Mouse (Mus musculus): Measurements from ENCODE around the gene Fgfr2.

The Fgfr2 gene

DNA sequence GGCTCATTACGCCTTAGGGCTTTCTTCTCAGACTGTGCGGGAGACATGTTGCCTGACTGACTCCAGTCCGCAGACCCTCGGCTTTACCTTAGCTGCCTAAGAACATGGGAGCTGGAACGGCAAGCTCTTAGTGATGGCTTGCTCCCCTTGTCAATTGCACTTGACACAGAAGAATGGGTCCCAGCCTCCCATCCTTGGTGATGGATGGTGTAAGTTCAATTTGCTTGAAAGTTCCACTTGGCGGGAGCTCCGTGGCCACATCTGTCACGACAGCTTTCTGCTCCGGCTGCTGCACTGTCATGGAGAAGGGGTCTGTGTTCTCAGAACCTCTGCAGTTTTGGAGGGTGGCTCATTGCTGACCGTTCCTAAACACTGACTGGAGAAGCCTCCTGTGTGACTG lies 1518.2 kb downstream of the Fgfr2 start:
- no peak for DNase-seq (ENCODE audit: low read depth in 2 of 2, low spot score in 2 of 2)

DNA sequence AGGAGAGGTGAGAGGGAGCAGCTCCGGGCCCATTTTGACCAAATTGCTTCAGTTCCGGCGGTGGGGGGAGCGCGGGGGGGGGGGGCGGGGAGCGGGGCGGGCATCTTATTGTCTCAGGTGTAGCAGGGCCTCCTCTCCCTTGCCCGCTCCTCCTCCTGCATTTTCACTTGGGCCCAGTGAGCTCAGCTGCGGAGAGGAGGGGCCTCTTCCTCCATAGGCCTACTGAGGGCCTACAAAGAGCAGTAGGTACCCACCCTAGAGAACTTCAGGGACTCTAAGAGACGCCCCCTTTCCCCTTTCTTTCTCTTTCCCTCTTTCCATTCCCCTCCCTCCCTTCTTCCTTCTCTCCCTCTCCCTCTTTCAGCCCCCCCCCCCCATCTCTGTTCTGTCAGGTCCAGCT lies 1520.0 kb downstream of the Fgfr2 start:
- DNase-seq (ENCODE audit: low read depth in 2 of 2, low spot score in 2 of 2), result no peak

DNA sequence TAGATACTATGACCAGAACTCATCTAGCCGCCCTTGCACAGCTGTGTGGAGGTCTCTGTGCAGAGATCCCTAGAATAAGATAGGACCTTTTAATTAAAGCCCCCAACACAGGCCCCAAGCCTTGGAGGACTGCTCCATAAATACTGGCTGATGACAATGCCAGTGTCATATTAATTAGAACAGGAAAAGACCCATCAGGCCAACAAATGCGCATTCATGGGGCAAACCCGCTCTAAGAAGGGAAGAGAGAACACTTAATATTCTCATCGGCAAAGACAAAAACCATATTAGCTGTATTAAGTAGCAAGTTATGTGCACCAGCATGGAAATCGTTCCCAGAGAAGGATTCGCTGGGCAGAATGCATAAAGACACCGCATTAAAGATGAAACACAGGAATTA lies 1521.0 kb downstream of the Fgfr2 start:
- DNase-seq (ENCODE audit: low read depth in 2 of 2, low spot score in 2 of 2), result no peak

DNA sequence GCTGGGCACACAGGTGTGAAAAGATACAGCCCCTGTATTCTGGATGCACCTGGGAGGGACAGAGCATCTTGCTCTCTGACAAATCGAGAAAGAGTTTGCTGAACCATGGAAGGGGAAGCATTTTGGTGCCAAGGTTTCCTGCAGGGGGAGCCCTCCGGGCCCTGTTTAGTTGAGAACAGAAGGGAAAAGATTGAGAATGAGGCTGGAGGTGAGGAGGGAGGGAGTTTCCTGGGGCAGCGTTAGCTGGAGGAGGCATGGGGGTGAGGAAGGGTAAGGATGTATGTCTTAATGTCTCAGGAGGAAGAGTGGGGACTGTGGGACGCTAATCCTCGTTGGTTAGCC lies 1524.7 kb downstream of the Fgfr2 start:
- no peak for DNase-seq (ENCODE audit: low read depth in 2 of 2, low spot score in 2 of 2)

DNA sequence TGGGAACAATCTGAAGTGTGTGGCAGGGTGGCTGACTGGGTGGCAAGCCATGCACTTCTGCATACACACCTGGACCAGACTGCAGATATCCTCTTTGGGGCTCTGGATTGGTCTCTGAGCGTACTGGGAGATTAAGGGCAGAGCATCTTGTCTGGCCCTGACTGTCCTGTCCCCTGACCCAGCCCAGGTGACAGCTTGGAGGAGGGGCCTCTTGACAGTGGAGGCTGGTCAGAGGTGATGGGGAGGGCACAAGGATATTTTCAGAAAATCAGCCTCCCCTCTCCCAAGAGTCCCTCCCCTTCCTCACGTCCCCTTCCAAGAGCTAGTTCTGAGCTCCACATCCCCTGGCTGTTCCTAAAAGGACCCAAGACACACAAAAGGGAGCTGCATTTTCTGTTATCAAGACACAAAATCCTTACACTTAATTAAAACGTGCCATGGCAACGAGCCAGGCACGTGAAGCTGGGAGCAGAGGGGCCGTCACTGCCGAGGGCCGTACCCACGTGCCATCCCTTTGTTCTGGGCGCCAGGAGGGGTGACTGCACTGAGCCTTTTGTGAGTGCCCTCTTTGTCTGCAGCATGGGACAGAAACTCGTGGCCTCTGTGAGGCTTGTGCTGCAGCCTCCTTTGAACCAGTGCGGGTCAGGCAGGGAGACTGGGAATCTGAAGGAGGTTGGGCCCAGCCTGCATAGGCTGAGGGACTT lies 1525.2 kb downstream of the Fgfr2 start:
- no peak for DNase-seq (ENCODE audit: low read depth in 2 of 2, low spot score in 2 of 2)

DNA sequence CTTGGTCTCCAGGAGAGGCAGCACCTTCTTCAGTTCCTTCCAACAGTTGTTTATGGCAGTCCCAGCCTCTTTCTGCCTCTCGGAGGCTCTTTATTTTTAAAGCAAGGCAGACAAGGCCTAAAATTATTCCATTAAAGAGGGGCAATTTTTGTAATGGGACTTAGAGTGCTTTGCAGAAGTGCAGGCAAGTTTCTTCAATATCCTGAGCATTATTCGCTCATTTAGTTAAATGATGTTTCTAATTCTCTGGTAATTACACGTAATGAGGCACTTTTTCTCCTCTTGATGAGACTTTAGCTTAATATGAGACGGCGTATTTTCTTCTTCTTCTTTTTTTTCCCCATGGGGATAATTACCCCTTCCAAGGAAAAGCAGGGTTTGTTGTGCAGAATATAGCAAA lies 1537.6 kb downstream of the Fgfr2 start:
- DNase-seq (ENCODE audit: low read depth in 2 of 2, low spot score in 2 of 2), result no peak

DNA sequence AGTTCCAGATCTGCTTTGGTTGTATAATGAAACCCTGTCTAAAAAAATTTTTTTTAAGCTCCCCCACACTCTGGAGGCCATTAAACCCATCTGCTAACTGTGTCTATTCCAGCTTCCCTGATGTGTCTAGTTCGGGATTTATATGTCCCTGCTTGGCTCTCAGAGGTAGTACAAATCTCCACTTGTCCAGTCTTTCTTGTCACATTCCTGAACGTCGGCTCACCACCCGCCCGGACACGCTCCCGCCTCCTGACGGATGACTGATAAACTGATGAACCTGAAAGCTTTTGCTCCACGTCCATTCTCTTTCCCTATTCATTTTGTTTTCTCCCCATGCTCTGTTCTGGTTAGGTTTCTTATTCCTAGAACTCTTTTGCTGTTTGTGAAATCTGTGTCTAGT lies 1541.0 kb downstream of the Fgfr2 start:
- DNase-seq (ENCODE audit: low read depth in 2 of 2, low spot score in 2 of 2), result no peak

DNA sequence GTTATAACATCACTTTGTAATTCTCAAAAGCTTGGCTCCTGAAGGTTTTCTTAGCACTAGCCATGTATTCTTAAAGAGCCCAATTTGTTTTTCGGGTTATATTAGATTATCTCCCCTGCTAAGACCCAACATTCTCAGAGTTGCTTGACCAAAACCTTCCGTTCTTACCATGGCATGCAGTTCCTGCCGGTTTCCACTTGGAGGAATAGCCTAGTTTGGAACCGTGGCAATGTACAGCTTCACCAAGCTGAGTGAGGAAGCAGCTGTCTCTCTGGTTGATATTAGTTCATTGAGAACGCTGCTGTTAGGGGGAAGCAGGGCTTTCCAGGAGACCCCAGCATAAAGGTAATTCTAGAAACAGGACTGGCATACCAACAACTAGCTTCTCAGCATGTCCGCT lies 1547.9 kb downstream of the Fgfr2 start:
- DNase-seq (ENCODE audit: low read depth in 2 of 2, low spot score in 2 of 2), result no peak

DNA sequence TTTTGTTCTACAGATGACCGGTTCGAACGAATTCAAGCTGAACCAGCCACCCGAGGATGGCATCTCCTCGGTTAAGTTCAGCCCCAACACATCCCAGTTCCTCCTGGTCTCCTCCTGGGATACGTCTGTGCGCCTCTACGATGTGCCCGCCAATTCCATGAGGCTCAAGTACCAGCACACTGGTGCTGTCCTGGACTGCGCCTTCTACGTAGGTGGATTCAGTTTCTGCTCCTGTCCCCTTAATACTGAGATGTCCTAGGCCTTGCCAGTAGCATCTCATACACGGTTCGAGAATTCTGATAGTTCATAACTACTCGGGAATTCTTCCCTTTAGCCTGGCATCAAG lies 1562.5 kb downstream of the Fgfr2 start:
- DNase-seq (ENCODE audit: low read depth in 2 of 2, low spot score in 2 of 2), result no peak

DNA sequence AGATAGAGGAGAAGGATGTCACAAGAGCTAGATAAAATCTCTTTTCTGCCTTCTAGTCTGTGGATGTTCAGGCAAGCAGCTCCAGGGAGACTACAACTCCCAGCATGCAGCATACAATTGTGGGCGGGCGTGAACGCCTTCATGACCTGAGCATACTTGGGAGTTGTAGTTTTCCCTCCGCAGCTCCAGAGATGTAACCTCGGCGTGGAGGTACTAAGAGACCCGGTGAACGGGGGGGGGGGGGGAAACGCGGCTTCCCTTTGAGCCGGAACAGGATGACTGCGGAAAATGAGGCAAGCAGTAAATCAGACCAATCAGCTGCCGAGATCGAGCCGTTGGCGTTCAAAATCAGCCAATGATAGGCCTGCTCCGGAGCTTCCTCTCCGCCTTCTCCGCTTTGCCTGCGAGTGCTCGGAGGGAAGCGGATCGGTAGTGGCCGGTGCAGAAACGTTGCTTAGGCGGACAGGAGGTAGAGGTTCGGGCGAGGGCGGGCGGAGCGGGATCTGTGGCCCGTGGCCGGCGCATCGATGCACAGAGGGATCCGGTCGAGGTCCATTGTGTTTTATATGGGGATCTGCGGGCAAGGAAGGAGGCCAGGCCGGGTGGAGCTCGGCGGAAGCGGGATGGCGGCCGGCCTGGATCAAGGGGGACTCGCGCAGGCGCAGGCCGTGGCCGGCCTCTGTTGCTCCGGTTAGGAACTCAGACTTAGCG lies 1563.0 kb downstream of the Fgfr2 start, which contains the start of gene Bub3:
Gene Bub3, plus strand, starts transcription at position 237 of the 711 bp plus-strand sequence.
- DNase-seq (ENCODE audit: low read depth in 2 of 2, low spot score in 2 of 2), result peak; percentile 83 to 86

DNA sequence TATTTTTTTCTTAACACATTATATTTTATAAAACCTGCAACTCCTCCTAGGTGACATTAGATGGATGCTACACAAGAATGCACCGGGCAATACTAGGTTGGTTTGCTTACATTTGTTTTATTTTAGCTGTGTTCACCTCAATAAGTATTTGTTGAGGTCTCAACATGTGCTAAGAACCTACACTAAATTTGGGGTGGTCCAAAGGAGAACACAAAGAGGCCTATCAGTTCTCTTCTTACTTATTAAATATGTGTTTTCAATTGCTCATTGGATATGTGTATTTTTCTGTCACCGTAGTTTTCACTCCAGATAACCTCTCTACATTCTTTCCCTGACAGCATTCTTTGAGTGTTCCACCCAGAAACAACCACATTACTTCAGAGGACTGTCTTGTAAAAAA lies 1565.4 kb downstream of the Fgfr2 start:
- DNase-seq (ENCODE audit: low read depth in 2 of 2, low spot score in 2 of 2), result no peak

DNA sequence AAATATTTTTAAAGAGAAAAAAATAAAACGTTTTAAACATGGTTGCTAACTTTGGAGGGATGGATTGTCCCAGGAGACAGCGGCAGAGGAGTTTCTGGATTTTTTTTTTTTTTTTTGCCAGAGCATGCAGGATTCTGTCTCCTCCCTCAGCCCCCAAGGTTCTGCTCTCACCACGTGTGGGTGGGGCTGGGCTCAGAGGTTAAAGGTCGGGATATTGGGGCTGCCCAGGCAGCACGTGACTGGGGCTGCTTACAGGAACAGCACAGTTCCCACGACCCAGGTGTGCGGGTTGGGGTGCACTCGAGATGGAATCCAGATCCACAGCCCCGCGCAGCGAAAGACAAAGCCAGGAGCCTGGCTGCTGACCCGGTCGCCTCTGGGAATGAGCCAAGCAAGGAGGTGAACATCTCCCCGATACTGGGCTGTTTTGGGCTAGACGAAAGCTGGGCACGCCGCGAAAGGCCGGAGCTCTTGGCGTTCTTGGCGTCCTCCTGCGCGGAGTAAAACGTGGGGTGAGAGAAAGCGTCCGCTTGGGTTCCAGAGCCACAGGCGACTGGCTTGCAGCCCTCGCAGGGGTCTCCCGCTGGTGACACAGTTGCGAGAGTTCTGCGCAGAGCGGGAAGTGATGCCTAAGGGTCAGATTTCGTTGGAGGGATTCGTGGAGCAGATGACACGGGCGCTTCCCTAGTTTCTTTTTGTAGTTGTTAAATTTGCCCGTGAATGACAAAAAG lies 1566.4 kb downstream of the Fgfr2 start:
- no peak for DNase-seq (ENCODE audit: low read depth in 2 of 2, low spot score in 2 of 2)

DNA sequence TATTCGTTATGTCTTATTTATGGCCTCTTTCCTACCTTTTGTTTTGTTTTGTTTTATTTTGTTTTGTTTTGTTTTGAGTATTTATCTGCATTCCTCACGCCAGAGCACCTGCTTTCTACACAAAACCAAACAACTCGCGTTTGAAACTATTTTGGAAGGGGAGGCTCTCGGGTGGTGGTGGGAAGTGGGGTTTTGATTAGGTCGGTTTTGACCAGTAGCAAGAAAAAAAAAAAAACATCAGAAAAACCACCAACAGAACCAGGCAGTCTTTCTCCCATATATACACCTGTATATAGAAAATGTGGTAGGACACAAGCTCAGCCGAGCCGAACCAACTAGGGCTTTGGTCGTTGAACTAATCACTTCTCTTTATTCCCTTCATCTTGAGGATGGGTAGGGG lies 1567.0 kb downstream of the Fgfr2 start:
- no peak for DNase-seq (ENCODE audit: low read depth in 2 of 2, low spot score in 2 of 2)

DNA sequence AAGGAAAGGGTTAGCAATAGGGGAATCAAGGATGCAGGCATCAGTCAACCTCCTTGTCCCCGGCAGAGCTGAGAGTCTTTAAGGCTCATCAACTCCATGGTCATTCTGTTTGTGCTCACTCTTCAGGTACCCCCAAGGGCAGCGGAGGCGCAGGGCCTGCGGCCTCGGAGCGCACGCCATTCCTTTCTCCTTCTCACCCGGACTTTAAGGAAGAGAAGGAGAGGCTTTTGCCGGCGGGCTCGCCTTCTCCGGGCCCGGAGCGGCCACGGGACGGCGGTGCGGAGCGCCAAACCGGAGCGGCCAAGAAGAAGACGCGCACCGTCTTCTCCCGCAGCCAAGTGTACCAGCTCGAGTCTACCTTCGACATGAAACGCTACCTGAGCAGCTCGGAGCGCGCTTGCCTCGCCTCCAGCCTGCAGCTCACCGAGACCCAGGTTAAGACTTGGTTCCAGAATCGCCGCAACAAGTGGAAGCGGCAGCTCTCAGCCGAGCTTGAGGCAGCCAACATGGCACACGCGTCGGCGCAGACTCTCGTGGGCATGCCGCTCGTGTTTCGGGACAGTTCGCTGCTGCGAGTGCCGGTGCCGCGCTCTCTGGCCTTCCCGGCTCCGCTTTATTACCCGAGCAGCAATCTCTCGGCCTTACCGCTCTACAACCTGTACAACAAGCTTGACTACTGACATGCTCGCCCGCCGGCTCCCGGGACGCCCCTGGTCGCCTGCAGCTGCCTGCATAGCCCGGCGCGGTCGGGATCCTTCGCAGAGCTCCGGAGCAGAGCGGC lies 1567.7 kb downstream of the Fgfr2 start:
- no peak for DNase-seq (ENCODE audit: low read depth in 2 of 2, low spot score in 2 of 2)

DNA sequence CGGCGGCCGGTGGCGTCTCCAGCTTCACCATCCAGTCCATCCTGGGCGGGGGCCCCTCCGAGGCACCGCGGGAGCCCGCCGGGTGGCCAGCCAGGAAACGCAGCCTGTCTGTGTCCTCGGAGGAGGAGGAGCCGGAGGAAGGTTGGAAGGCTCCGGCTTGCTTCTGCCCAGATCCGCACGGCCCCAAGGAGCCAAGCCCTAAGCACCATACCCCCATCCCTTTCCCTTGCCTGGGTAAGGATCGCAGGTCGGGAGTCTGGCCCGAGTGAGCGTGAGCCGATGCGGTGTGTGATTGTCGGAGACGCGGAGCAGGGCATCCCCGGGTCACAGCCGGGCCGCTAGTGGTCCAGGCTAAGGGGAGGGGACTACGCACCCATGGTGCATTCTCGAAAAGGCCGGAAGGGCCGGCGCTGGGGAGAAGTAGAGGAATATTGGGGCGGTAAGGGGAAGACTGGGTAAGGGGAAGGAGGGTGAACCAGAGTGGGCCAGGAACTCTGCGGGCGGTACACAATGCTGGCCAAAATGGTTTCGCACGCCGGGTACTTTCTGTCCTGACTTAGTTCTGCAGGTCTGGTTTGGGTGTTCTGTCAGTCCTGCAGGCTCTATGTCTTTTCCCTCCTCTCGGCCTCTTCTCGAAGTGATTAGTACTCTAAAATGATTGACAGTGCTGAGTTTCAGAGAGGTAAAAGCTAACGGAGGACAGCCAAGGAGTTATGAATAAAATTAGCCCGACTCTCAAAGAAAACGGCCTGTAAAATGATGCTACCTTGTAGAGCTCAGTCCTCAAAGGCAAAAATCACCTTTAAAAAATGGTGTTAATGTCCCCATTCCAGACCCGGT lies 1568.6 kb downstream of the Fgfr2 start:
- no peak for DNase-seq (ENCODE audit: low read depth in 2 of 2, low spot score in 2 of 2)

DNA sequence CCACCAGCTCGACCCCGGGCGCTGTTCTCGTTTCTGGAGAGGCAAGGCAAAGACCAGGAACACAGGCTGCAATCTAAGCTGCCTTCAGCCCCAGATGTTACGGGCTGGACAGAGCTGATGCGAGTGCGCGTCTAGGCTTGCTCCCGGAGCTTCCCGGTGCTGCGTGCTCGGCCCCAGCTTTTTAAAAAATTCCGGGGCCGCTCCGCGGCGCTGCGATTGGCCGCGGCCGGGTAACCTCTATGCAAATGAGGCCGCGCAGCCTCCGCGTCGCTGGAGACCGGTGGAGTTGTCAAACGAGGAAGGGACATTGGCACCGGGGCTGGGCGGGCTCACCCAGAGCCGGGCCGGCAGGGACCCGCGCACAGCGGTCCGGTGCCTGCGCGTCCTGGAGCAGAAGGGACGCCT lies 1569.4 kb downstream of the Fgfr2 start:
- no peak for DNase-seq (ENCODE audit: low read depth in 2 of 2, low spot score in 2 of 2)

DNA sequence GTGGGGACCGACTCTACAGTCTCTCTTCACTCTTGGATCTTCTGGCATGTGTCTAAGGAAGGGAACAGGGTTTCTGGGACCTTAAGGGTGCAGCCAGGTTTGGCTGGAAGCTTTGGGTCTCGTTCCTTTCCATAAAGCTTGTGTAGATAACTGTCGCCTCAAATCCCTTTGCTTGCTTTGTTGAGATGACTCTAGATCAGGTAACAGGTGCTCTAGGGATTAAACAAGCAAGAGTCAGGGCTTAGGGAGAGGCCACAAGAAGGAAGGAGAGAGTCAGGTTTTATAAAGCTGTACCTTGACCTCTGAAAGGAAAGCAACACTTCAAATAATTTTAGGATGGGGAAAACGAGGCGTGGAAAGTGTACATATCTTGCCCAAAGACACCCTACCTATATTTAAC lies 1570.4 kb downstream of the Fgfr2 start:
- no peak for DNase-seq (ENCODE audit: low read depth in 2 of 2, low spot score in 2 of 2)

DNA sequence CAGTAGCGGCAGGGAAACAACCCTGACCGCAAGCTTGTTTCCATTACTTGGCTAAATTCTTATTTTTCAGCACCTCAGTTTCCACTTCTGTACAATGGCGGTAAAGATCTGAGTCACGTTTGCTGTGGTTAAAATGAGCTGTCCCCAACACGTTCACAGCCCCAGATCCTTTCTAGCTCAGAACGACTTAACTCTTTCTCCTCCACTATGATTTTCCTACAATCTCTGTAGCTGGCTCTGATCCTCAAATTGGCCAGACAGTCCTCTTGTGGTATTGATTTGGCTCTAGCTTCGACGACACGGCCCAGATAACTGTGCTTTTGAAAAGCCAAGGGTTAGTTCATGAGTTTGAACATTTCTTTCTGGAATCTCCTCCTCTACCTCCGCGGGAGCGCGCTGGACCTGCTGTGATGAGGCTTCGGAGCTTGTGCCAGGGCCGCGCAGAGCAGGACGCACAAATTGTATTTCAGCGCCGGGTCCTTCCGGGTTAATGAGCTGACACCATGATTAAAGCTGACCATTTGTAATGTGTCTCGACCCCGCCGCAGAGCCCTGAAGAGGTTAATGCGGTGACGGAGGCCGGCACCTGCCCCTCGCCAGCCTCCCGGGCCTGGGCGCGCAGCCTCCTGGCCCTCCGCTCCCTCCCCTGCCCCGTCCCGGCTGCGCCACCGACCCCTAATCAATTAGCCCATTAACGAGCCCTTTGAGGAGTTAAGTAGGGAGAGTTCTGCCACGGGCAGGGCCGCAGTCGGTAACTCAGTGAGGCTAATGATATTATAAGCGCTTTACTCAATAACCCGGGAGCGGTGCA lies 1571.0 kb downstream of the Fgfr2 start:
- no peak for DNase-seq (ENCODE audit: low read depth in 2 of 2, low spot score in 2 of 2)

DNA sequence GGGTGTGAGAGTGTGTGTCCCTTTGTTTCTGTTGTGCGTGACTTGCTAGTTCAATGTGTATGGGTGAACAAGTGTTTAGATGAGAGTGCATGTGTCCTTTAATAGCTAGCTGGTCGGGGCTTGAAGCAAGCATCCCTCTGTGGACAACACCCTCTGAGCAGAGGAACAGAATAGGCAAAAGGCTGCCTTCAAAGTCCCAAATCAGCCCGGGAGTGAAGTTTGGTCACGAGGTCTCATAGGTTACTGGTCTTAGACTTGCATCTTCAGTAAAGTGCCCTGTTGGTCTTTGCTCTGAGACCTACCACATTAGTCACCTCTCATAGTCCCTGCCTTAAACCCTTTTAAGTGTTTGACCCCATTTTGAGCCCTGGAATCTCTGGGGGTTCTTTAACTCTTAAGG lies 1571.7 kb downstream of the Fgfr2 start:
- no peak for DNase-seq (ENCODE audit: low read depth in 2 of 2, low spot score in 2 of 2)

DNA sequence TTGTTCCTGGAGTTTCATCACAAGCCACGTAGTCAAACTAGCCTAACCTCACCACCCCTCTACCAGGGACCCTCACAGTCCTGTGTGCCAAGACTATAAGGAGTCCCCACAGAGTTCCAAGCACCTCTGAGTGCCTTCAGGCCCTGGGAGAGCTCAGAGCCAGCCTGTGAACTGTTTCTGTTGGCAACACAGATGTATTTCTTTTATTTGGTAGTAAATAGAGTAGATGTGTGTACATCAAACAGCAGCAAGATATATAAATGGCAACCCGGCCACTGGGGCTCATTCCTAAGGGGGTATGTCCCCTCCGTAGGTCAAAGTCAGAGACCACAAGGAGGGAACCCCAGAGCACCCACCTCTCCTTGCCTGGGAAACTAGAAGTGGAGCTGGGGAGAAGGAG lies 1574.7 kb downstream of the Fgfr2 start, which contains the start of gene Hmx2:
Gene Hmx2, plus strand, starts transcription at position 301 of the 400 bp plus-strand sequence.
- no peak for DNase-seq (ENCODE audit: low read depth in 2 of 2, low spot score in 2 of 2)
